Mouse (Mus musculus) left cerebral cortex, adult 6 months (tissue): ENCODE results near the gene Rpe. TPM values are rescaled to one million over a fixed set of nuclear protein-coding genes. Genes with fewer than 3 reads are reported as not detected.

Experiments used
- long read RNA-seq, 2 experiments: library from polyadenylated mRNA; unstranded; transcript quantifications; one replicate each; pipeline ENCODE4 v2.0.0; 2019 to 2020
- polyA plus RNA-seq: library from polyadenylated mRNA; unstranded; fragments of <200 nt; fragmentation: Nextera tagmentation; gene quantifications from 2 replicates; pipeline ENCODE4 v1.2.3, GENCODE M21; 2021

The Rpe gene
- 24.4 and 25.0 TPM in 2 replicates for polyA plus RNA-seq
- long read RNA-seq, experiment 1, transcript Rpe-201 (6 exons, 2,692 nt) = major isoform, 86 of 232 reads
- long read RNA-seq, experiment 1, transcript Rpe-202 (7 exons, 2,713 nt) = minor isoform, 6 of 232 reads
- long read RNA-seq, experiment 1, transcript Rpe-203 (7 exons, 2,724 nt) = minor isoform, 6 of 232 reads
- long read RNA-seq, experiment 1, partial matches to known transcripts = 25 of 232 reads
- long read RNA-seq, experiment 1, other reads (novel, unspliced or antisense) = 109 of 232 reads
- long read RNA-seq, experiment 2, transcript Rpe-201 (6 exons, 2,692 nt) = major isoform, 15 of 48 reads
- long read RNA-seq, experiment 2, partial matches to known transcripts = 6 of 48 reads
- long read RNA-seq, experiment 2, other reads (novel, unspliced or antisense) = 24 of 48 reads

DNA sequence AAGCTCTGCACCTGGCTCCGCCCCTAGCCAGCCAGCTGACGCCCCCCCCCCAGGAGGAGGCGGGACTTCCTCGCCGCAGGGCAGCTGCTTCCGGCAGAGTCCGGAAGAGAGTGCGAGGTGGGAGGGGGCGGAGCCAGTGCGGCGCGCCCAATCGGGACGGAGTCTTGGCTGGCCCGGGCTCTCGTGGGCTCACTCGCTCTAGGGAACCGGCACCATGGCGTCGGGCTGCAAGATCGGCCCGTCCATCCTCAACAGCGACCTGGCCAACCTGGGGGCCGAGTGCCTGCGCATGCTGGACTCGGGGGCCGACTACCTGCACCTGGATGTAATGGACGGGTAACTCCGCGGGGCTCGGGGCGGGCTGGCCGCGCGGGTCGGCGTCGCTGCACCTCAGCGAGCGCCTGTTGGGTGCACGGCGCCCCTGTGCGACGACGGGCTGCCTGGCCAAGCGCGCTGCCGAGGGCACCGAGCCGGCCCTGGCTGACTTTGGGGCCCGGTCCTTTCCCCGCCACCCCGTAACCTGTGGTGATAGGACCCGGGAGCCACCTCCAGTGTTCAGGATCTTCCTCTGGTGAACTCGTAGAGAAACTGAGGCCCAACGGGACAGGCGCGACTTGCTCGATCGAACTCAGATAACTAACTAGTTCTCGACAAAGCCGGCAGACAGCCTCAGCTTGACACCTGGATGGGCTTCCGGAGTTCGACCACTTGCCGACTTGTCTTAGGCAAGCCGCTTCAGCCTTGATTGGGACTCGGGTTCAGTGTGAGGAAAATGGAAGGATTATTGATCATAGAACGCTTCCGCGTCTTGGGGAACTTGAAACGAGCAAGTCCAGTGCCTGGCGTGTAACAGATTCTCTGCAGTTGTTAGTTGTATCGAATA lies at the start of gene Rpe:
TSS of gene Rpe (plus strand) at position 139 of the 883 bp plus-strand sequence.

Other genes with a start within 250 kb of the Rpe start
- gene Unc80, start 232.5 kb upstream of the Rpe start, polyA plus RNA-seq = 33.5 and 50.4 TPM in 2 replicates
- gene Kansl1l, start 116.7 kb downstream of the Rpe start, polyA plus RNA-seq = 0.87 and 1.7 TPM in 2 replicates
- 41.1 and 46.8 TPM in 2 replicates for gene Acadl, start 162.4 kb downstream of the Rpe start, polyA plus RNA-seq
- gene Myl1, start 244.6 kb downstream of the Rpe start, polyA plus RNA-seq = 0.68 and 0.83 TPM in 2 replicates